Mouse (Mus musculus) CH12.LX (cell line): ENCODE data around the gene Cybrd1. TPM values are rescaled to one million over a fixed set of nuclear protein-coding genes. Genes with fewer than 3 reads are reported as not detected.

Experiments used
- DNase-seq: peaks from one replicate; pipeline ENCODE4 v3.0.0-alpha.2; 2013; ENCODE audit errors: extremely low read depth
- H3K27ac ChIP-seq: 2 replicates; pipeline ENCODE4 v1.5.1; 2012; ENCODE audit warnings: low read depth, mild to moderate bottlenecking, control low read depth, moderate library complexity; ENCODE audit not compliant: insufficient read depth
- H3K27me3 ChIP-seq: replicated peaks from 2 replicates; pipeline ENCODE3; 2012; ENCODE audit warnings: inconsistent platforms
- H3K36me3 ChIP-seq, 2 experiments: replicated peaks in 1 of 2; 2 replicates each; pipeline versions ENCODE3 to v1.6.1; 2012; ENCODE audit warnings: inconsistent platforms in 1 of 2, low read length in 1 of 2, mild to moderate bottlenecking in 1 of 2, mixed read lengths in 1 of 2, moderate library complexity in 1 of 2; ENCODE audit not compliant: control insufficient read depth in 1 of 2, insufficient read depth in 1 of 2
- H3K4me1 ChIP-seq, 2 experiments: 2 replicates each; pipeline ENCODE4 v1.6.1; 2012; ENCODE audit warnings: inconsistent platforms in 1 of 2, moderate library complexity in 1 of 2; ENCODE audit not compliant: insufficient read depth in 2 of 2, control insufficient read depth in 1 of 2
- H3K4me2 ChIP-seq: 2 replicates; pipeline ENCODE4 v1.6.1; 2012; ENCODE audit warnings: low read depth, mild to moderate bottlenecking, control low read depth; ENCODE audit not compliant: poor library complexity, insufficient read depth, severe bottlenecking
- H3K4me3 ChIP-seq, 3 experiments: fragments of 150-350 bp in 1 of 3; sonication (generic) in 1 of 3; replicated peaks in 1 of 3; 2 replicates each; pipeline versions ENCODE3 to v1.5.1; 2011 to 2012; ENCODE audit warnings: low read depth in 2 of 3, low read length in 2 of 3, mild to moderate bottlenecking in 2 of 3, moderate library complexity in 2 of 3, control low read depth in 1 of 3, improper control_type of control experiment in 1 of 3, inconsistent platforms in 1 of 3, mixed read lengths in 1 of 3; ENCODE audit not compliant: poor library complexity in 1 of 3
- H3K79me2 ChIP-seq: replicated peaks from 2 replicates; pipeline ENCODE4 v1.6.1; 2012; ENCODE audit warnings: mild to moderate bottlenecking, moderate library complexity; ENCODE audit not compliant: control insufficient read depth, poor library complexity, insufficient read depth, severe bottlenecking; ENCODE audit errors: extremely low read depth
- H3K9ac ChIP-seq: 2 replicates; pipeline ENCODE4 v1.6.1; 2012; ENCODE audit warnings: low read depth, mild to moderate bottlenecking, control low read depth, moderate library complexity; ENCODE audit not compliant: insufficient read depth
- H3K9me3 ChIP-seq: replicated peaks from 2 replicates; pipeline ENCODE3; 2012; ENCODE audit warnings: low read length, inconsistent platforms, mixed read lengths
- EP300 ChIP-seq: IDR thresholded peaks from 2 replicates; pipeline ENCODE4 v1.6.1; 2011; ENCODE audit warnings: low read length, improper control_type of control experiment
- ETS1 ChIP-seq: conservative IDR thresholded peaks from 2 replicates; pipeline ENCODE4 v1.6.1; 2012; ENCODE audit warnings: low read depth, mild to moderate bottlenecking, inconsistent platforms, low read length, improper control_type of control experiment, moderate library complexity
- JUN ChIP-seq: IDR thresholded peaks from 2 replicates; pipeline ENCODE4 v1.6.1; 2011; ENCODE audit warnings: low read depth, mild to moderate bottlenecking, low read length, improper control_type of control experiment, moderate library complexity; ENCODE audit not compliant: insufficient read depth
- JUND ChIP-seq: conservative IDR thresholded peaks from 2 replicates; pipeline ENCODE4 v1.6.1; 2011; ENCODE audit warnings: low read depth, low read length, improper control_type of control experiment
- MAFK ChIP-seq: IDR thresholded peaks from 2 replicates; pipeline ENCODE4 v1.6.1; 2011; ENCODE audit warnings: low read length, improper control_type of control experiment; ENCODE audit not compliant: insufficient replicate concordance
- MYC ChIP-seq: IDR thresholded peaks from 2 replicates; pipeline ENCODE4 v1.6.1; 2011; ENCODE audit warnings: low read depth, mild to moderate bottlenecking, improper control_type of control experiment, low read length
- NRF1 ChIP-seq: IDR thresholded peaks from 2 replicates; pipeline ENCODE4 v1.6.1; 2014; ENCODE audit warnings: low read depth, mild to moderate bottlenecking, inconsistent platforms, low read length, improper control_type of control experiment, moderate library complexity
- PAX5 ChIP-seq: IDR thresholded peaks from 2 replicates; pipeline ENCODE4 v1.6.1; 2012; ENCODE audit warnings: low read length, inconsistent platforms, mixed read lengths
- POLR2A ChIP-seq: IDR thresholded peaks from 2 replicates; pipeline ENCODE4 v1.6.1; 2011; ENCODE audit warnings: low read depth, mild to moderate bottlenecking, improper control_type of control experiment, low read length
- RAD21 ChIP-seq: IDR thresholded peaks from 2 replicates; pipeline ENCODE4 v1.6.1; 2011; ENCODE audit warnings: low read depth, mild to moderate bottlenecking, low read length, improper control_type of control experiment, moderate library complexity
- SIN3A ChIP-seq: IDR thresholded peaks from 2 replicates; pipeline ENCODE4 v1.6.1; 2012; ENCODE audit warnings: low read length, improper control_type of control experiment, inconsistent platforms
- SMC3 ChIP-seq: IDR thresholded peaks from 2 replicates; pipeline ENCODE4 v1.6.1; 2011; ENCODE audit warnings: low read depth, low read length, improper control_type of control experiment
- TBP ChIP-seq: conservative IDR thresholded peaks from 2 replicates; pipeline ENCODE4 v1.6.1; 2011; ENCODE audit warnings: low read depth, low read length, improper control_type of control experiment
- TCF12 ChIP-seq: IDR thresholded peaks from 2 replicates; pipeline ENCODE4 v1.6.1; 2014; ENCODE audit warnings: low read depth, mild to moderate bottlenecking, inconsistent platforms, low read length, improper control_type of control experiment
- USF1 ChIP-seq: IDR thresholded peaks from 2 replicates; pipeline ENCODE4 v1.6.1; 2014; ENCODE audit warnings: low read depth, mild to moderate bottlenecking, inconsistent platforms, low read length, improper control_type of control experiment
- USF2 ChIP-seq: conservative IDR thresholded peaks from 2 replicates; pipeline ENCODE4 v1.6.1; 2011; ENCODE audit warnings: low read depth, low read length, improper control_type of control experiment
- ZMIZ1 ChIP-seq: IDR thresholded peaks from 2 replicates; pipeline ENCODE4 v1.6.1; 2012; ENCODE audit warnings: low read depth, mild to moderate bottlenecking, inconsistent platforms, low read length, improper control_type of control experiment
- ZNF384 ChIP-seq: IDR thresholded peaks from 2 replicates; pipeline ENCODE4 v1.6.1; 2012; ENCODE audit warnings: low read depth, low read length, improper control_type of control experiment, inconsistent platforms
- dilution Hi-C: fragments of 300-500 bp; cut with MboI; formaldehyde crosslinking; loops from 2 replicates; pipeline ENCODE4 v1.14.3; 2020; ENCODE audit warnings: low sequenced_read_pairs; ENCODE audit not compliant: extremely low pct_unique_long_range_greater_than_20kb, extremely low pct_ligation_motif_present
- in situ Hi-C: fragments of 300-500 bp; cut with MboI; formaldehyde crosslinking; loops from 3 replicates; pipeline ENCODE4 v1.14.3; 2019; ENCODE audit warnings: low sequenced_read_pairs, low pct_ligation_motif_present, low pct_unique_long_range_greater_than_20kb, mixed read lengths
- polyA plus RNA-seq: library from polyadenylated mRNA; unstranded; fragments of >175 nt; gene quantifications from 2 replicates; pipeline ENCODE4 v1.2.1, GENCODE M21; 2012; ENCODE audit warnings: low read depth; ENCODE audit not compliant: insufficient read length
- total RNA-seq, 2 experiments: library from RNA; depleted of rRNA; stranded (reverse); fragments of 300-350 nt in 1 of 2; fragments of >200 nt in 1 of 2; gene quantifications; 2 replicates each; pipeline ENCODE4 v1.2.3; 2012 to 2014

Cybrd1 gene
- total and polyA plus RNA-seq, 3 experiments: not detected

DNA sequence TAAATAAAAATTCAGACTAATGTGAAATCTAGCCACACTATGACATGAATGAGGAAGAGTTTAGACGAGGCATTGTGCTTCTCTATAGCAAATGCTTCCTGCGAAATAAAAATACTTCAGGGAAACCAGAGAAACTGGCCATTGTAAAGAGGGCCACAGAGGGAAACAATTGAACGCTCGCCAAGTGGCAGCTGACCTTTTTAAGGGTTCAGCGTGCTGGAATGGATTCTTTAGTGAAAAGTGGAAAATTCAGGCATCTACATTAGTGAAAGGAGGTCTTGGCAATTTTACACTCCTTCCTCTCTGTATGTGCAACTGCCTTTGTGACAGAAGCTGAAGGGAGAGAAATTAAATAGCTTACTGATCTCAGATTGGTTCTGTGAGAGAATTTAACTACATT is 3.7 kb downstream of the Cybrd1 start:
- no peaks in the 10 kb centered on the region for H3K27me3 ChIP-seq

GRCm38 (mm10) chr2:71122268-71123029 is 4.7 kb downstream of the Cybrd1 start:
- Histone ChIP-seq H3K4me2 (no peak overlapping the region), H3K27me3 (no peaks in the 10 kb centered on the region), H3K36me3 (no peaks in the 10 kb centered on the region), H3K79me2 (no peaks in the 10 kb centered on the region), H3K4me1 (peaks cover 0 to 2% of the 10 kb centered on the region in 2 experiments; a peak in 1 of 4 replicates), H3K9me3 (no peaks in the 10 kb centered on the region), H3K9ac (no peak overlapping the region), H3K27ac (no peak overlapping the region), H3K4me3 (no peak overlapping the region)
- in situ Hi-C loops: no loop called here
- no peak for TF ChIP-seq MYC
- TF ChIP-seq RAD21: no peak
- no peak for TF ChIP-seq ZMIZ1
- TF ChIP-seq SIN3A: no peak
- TF ChIP-seq SMC3: no peak
- TF ChIP-seq JUND: no peak
- TF ChIP-seq USF2: no peak
- TF ChIP-seq POLR2A: no peak
- no peak for TF ChIP-seq TCF12
- TF ChIP-seq NRF1: no peak
- no peak for TF ChIP-seq ETS1
- dilution Hi-C loops: no loop called here
- no peak for DNase-seq

More for the DNA sequence above, 3.7 kb downstream of the Cybrd1 start:
- dilution Hi-C loops (no loop called here), in situ Hi-C loops (no loop called here)
- no peaks in the 10 kb centered on the region for H3K36me3 ChIP-seq
- TF ChIP-seq ETS1: no peak
- no peak for TF ChIP-seq MAFK
- no peak for TF ChIP-seq TBP
- TF ChIP-seq JUN: no peak
- no peak for TF ChIP-seq USF1
- no peak for TF ChIP-seq EP300
- no peak for TF ChIP-seq ZNF384
- TF ChIP-seq NRF1: no peak
- no peak for TF ChIP-seq PAX5
- peaks cover 0 to 2% of the 10 kb centered on the region in 2 experiments; a peak in 1 of 4 replicates for H3K4me1 ChIP-seq
- no peak for DNase-seq
- no peak overlapping the region for H3K9ac ChIP-seq
- no peaks in the 10 kb centered on the region for H3K79me2 ChIP-seq
- no peaks in the 10 kb centered on the region for H3K9me3 ChIP-seq
- H3K27ac ChIP-seq: no peak overlapping the region
- H3K4me3 ChIP-seq: no peak overlapping the region
- no peak overlapping the region for H3K4me2 ChIP-seq
